Mouse (Mus musculus): ENCODE measurements at regions not wholly inside any gene's neighbourhood (a gene's known extent, or its start where the extent isn't known, plus 50 kb on each side); places are given as distances from the start of the nearest gene placed in this dataset.
"Not testable (repeated sequence)": the region's sequence is repeated elsewhere in the genome, so short reads cannot be mapped to it uniquely, and the experiment has no call there.

DNA sequence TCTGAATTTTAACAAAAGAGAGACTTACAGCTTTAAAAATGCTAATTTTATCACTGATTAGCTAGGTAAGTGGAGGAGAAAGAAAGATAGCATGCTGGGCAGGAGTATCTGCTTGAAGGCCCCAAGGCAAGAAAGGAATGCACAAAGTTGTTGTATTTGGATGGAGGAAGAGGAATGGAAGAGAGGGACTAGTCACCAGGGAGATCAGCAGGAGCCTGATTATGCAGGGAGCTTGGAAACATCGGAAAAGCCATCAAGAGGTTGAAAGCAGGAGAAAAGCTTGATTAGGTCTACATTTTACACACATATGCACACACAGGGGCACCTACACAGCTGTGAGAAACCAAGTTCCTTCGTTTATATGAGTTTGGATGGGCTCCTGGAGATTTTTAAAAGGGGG, 188.1 kb downstream of the Lyplal1 start:
- Histone ChIP-seq H3K9ac (no peak overlapping the region), H3K36me3 (no peaks in the 10 kb centered on the region), H3K4me1 (no peaks in the 10 kb centered on the region), H3K4me2 (no peak overlapping the region), H3K27me3 (replicated peaks) (no peaks in the 10 kb centered on the region), H3K27ac (no peak overlapping the region), H3K4me3 (no peak overlapping the region), H3K9me3 (replicated peaks) (0 out of 2 replicates have a peak, but pooled peaks cover 4% of the 10 kb centered on the region)
- no peak for ATAC-seq
- WGBS (ENCODE audit: insufficient replicate concordance): 23% methylated on average over 2 of the region's 2 CpGs

- no peaks in the 10 kb centered on the region for H3K36me3 ChIP-seq
- no peak for ATAC-seq
- WGBS (ENCODE audit: insufficient replicate concordance): 61% methylated on average over 5 of the region's 5 CpGs
- no peaks in the 10 kb centered on the region for H3K27me3 ChIP-seq (replicated peaks)
- no peaks in the 10 kb centered on the region for H3K4me1 ChIP-seq
- no peak overlapping the region for H3K4me3 ChIP-seq
- no peak overlapping the region for H3K27ac ChIP-seq
- H3K9ac ChIP-seq: no peak overlapping the region
- H3K9me3 ChIP-seq (replicated peaks): 0 out of 2 replicates have a peak, but pooled peaks cover 4% of the 10 kb centered on the region
- H3K4me2 ChIP-seq: no peak overlapping the region
Observed at GRCm38 (mm10) chr1:185929761-185930160, 187.3 kb downstream of the Lyplal1 start.

DNA sequence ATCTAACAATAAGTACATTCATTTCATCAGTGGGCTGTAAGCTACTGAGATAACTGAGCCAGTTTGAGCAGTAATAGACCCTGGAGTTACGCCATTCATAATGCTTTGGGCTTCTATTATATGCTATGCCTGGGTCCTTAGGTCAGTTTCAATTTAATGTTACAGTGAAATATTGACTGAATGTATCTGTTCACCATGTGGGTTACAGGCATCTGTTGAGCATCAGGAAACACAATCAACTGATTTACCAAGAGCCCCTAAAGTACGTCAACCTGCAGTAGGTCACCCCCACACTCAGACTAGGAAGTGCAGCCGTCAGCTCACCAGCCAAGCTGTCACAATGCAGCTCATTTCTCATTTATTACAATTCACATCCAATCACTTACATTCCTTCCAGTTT, 183.5 kb downstream of the Lyplal1 start:
- Histone ChIP-seq H3K27me3 (replicated peaks) (no peaks in the 10 kb centered on the region), H3K4me2 (no peak overlapping the region), H3K9me3 (replicated peaks) (no peaks in the 10 kb centered on the region), H3K4me1 (no peaks in the 10 kb centered on the region), H3K36me3 (no peaks in the 10 kb centered on the region), H3K4me3 (no peak overlapping the region), H3K9ac (no peak overlapping the region), H3K27ac (no peak overlapping the region)
- 58% methylated on average over 3 of the region's 3 CpGs for WGBS (ENCODE audit: insufficient replicate concordance)
- no peak for ATAC-seq

DNA sequence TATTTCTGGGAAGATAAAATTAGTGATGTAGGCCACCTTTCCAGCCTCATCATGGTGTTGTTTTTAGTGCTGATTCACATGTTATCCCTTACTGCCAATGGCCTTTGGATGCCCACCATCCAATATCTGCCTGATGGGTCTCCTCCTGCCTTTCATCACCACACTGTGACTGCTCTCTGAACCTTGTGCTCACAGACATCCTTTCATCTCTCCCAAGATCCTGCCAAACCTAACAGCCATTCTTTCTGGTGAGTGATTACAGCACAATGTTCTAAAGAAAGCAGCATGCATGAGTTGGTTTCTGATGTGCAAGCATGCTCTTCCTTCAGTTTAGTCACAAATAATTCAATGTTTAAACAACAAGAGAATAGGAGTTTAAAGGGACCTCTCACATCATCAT, 180.1 kb downstream of the Lyplal1 start:
- ATAC-seq: no peak
- H3K9me3 ChIP-seq (replicated peaks): no peaks in the 10 kb centered on the region
- H3K4me1 ChIP-seq: no peaks in the 10 kb centered on the region
- no peak overlapping the region for H3K4me3 ChIP-seq
- H3K9ac ChIP-seq: no peak overlapping the region
- no peak overlapping the region for H3K27ac ChIP-seq
- no peak overlapping the region for H3K4me2 ChIP-seq
- H3K27me3 ChIP-seq (replicated peaks): no peaks in the 10 kb centered on the region
- H3K36me3 ChIP-seq: no peaks in the 10 kb centered on the region

DNA sequence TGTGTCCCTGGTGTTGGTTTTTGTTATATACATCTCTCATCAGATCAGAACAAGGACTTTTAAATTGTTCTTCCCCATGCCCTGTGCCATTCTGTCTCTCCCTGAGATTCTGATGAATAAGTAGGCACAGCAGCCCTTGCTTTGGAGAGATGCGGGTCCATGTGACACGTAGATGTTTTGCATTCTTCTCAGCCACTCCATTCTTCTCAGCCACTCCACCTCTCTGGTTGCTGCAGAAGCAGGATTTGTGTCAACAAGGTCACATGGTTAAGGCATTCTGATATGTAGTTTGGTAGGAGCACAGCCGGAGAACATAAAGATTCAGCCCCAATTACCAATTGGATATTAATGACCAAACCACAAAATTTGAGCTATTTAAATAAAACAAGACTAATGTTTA, 177.2 kb downstream of the Lyplal1 start:
- H3K9ac ChIP-seq: no peak overlapping the region
- no peaks in the 10 kb centered on the region for H3K36me3 ChIP-seq
- no peaks in the 10 kb centered on the region for H3K27me3 ChIP-seq (replicated peaks)
- H3K4me3 ChIP-seq: no peak overlapping the region
- ATAC-seq: no peak
- H3K27ac ChIP-seq: no peak overlapping the region
- H3K4me1 ChIP-seq: no peaks in the 10 kb centered on the region
- no peak overlapping the region for H3K4me2 ChIP-seq
- no peaks in the 10 kb centered on the region for H3K9me3 ChIP-seq (replicated peaks)
- 67% methylated on average over 3 of the region's 3 CpGs for WGBS (ENCODE audit: insufficient replicate concordance)

DNA sequence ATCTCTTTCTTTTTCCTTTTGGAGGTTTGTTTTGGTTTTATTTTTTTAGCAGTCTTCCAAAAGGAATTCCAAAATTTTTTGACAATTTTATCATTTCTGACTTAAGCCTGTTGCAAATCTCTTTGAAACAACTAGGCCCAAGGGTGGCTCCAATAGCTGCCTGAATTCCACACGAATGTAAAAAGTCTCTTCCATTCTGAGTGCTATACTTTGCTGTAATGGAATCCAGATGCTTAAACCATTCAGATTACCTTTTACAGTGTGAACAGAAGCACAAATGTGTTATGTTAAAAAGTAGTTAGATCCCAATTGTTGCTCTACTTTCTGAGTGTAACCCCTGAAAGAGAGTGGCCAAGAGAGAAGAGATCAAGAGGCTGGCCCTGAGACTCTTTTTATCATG, 176.6 kb downstream of the Lyplal1 start:
- Histone ChIP-seq H3K9me3 (replicated peaks) (no peaks in the 10 kb centered on the region), H3K36me3 (no peaks in the 10 kb centered on the region), H3K4me3 (no peak overlapping the region), H3K4me2 (no peak overlapping the region), H3K27me3 (replicated peaks) (no peaks in the 10 kb centered on the region), H3K9ac (no peak overlapping the region), H3K27ac (no peak overlapping the region), H3K4me1 (no peaks in the 10 kb centered on the region)
- 39% methylated on average over 1 of the region's 1 CpGs for WGBS (ENCODE audit: insufficient replicate concordance)
- ATAC-seq: no peak

- ATAC-seq: no peak
- Histone ChIP-seq H3K4me1 (no peaks in the 10 kb centered on the region), H3K4me3 (no peak overlapping the region), H3K36me3 (no peaks in the 10 kb centered on the region), H3K27me3 (replicated peaks) (no peaks in the 10 kb centered on the region), H3K27ac (no peak overlapping the region), H3K9me3 (replicated peaks) (no peaks in the 10 kb centered on the region), H3K4me2 (no peak overlapping the region), H3K9ac (no peak overlapping the region)
- 53% methylated on average over 1 of the region's 1 CpGs for WGBS (ENCODE audit: insufficient replicate concordance)
Observed at GRCm38 (mm10) chr1:185951163-185951562, 165.9 kb downstream of the Lyplal1 start.

DNA sequence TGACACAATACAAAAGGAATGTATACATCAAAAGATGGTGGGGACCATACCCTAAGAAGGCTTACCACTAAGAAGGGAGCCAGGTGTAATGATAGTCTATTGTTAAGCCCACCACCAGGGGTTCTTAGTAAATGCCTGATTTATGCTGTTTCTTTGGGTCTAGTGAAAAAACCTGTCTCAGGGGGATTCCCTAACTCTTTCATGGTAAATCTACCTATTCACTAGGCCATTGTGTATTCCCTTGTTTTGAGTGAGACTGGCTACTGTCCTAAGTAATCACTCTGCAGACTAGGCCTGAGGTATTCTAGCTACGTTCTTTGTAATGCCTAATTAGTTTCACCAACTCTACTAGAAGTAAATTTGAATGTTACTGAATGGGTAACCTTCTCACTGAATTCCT, 161.3 kb downstream of the Lyplal1 start:
- H3K4me2 ChIP-seq; H3K27ac ChIP-seq; H3K36me3 ChIP-seq; H3K4me1 ChIP-seq; H3K27me3 ChIP-seq (replicated peaks); H3K9me3 ChIP-seq (replicated peaks); H3K9ac ChIP-seq; H3K4me3 ChIP-seq; ATAC-seq: not testable (repeated sequence)
- WGBS (ENCODE audit: insufficient replicate concordance): 42% methylated on average over 1 of the region's 1 CpGs

DNA sequence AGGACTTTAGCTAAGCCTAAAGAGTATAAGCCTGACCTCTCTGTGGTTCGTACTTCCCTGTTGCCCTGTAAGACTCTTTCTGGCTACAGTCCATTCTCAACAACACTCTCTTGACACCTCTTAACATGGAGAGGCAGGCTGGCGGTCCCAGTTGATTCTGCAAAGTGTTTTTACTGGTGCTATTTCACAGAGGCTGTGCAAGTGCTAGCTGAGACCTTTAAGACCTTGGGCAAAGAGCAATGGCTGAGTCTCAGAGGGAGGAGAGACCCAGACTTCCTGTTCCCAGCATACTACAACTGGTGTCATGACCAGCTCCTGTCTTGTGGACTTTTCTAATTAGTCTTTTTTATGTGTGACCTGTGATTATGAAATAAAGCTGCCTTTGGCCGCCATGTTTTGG, 159.6 kb downstream of the Lyplal1 start:
- no peak for ATAC-seq
- Histone ChIP-seq H3K4me1 (no peaks in the 10 kb centered on the region), H3K36me3 (no peaks in the 10 kb centered on the region), H3K27ac (no peak overlapping the region), H3K27me3 (replicated peaks) (no peaks in the 10 kb centered on the region), H3K4me2 (no peak overlapping the region), H3K4me3 (no peak overlapping the region), H3K9ac (no peak overlapping the region), H3K9me3 (replicated peaks) (no peaks in the 10 kb centered on the region)
- WGBS (ENCODE audit: insufficient replicate concordance): 68% methylated on average over 3 of the region's 3 CpGs

GRCm38 (mm10) chr1:185958276-185958675, 158.8 kb downstream of the Lyplal1 start:
- H3K4me2 ChIP-seq: no peak overlapping the region
- H3K9me3 ChIP-seq (replicated peaks): no peaks in the 10 kb centered on the region
- H3K27ac ChIP-seq: no peak overlapping the region
- ATAC-seq: no peak
- H3K9ac ChIP-seq: no peak overlapping the region
- no peak overlapping the region for H3K4me3 ChIP-seq
- WGBS (ENCODE audit: insufficient replicate concordance): 70% methylated on average over 10 of the region's 10 CpGs
- no peaks in the 10 kb centered on the region for H3K27me3 ChIP-seq (replicated peaks)
- no peaks in the 10 kb centered on the region for H3K4me1 ChIP-seq
- no peaks in the 10 kb centered on the region for H3K36me3 ChIP-seq

DNA sequence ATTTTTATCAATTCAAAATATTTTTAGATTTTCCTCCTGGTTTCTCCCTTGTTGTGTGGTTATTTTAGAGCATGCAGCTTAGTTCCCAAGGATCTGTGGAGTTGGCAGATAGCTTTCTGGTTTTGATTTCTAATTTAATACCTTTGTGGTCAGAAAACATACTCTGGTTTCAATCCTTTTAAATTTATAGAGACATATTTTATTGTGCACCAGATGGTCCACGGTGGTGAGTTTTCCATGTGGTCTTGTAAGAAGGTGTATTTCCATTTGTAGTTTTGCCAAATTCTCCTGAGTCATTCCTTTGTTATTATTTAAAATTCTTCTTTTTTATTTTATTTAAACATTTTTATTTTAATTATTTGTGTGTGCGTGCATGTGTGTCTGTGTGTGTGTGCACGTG, 154.5 kb downstream of the Lyplal1 start:
- WGBS (ENCODE audit: insufficient replicate concordance): 68% methylated on average over 3 of the region's 3 CpGs

DNA sequence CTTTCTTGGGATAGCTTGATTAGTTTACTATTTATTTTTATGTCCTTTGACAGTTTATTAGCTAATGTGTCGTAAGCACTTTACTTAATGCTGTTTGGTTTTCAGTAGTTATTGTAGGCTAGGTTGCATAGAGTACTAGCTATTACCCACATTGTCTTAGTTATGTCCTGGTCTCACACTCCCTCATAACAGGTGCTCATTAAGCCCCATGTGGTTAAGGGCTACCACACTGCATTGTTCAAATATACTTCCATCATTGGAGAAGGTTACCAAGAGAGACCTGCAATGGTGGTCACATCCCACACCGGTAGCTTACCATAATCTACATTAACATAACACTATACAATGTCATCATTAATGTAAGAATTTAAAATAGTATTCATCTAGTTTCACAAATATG, 153.3 kb downstream of the Lyplal1 start:
- Histone ChIP-seq H3K36me3 (no peaks in the 10 kb centered on the region), H3K27ac (no peak overlapping the region), H3K4me3 (no peak overlapping the region), H3K27me3 (replicated peaks) (no peaks in the 10 kb centered on the region), H3K4me1 (no peaks in the 10 kb centered on the region), H3K9me3 (replicated peaks) (no peaks in the 10 kb centered on the region), H3K4me2 (no peak overlapping the region), H3K9ac (no peak overlapping the region)
- ATAC-seq: no peak
- WGBS (ENCODE audit: insufficient replicate concordance): 64% methylated on average over 2 of the region's 2 CpGs

More for the DNA sequence above, 154.5 kb downstream of the Lyplal1 start:
- Histone ChIP-seq H3K36me3 (no peaks in the 10 kb centered on the region), H3K4me1 (no peaks in the 10 kb centered on the region), H3K27ac (no peak overlapping the region), H3K9ac (no peak overlapping the region), H3K4me3 (no peak overlapping the region), H3K27me3 (replicated peaks) (no peaks in the 10 kb centered on the region), H3K4me2 (no peak overlapping the region), H3K9me3 (replicated peaks) (no peaks in the 10 kb centered on the region)
- ATAC-seq: no peak

DNA sequence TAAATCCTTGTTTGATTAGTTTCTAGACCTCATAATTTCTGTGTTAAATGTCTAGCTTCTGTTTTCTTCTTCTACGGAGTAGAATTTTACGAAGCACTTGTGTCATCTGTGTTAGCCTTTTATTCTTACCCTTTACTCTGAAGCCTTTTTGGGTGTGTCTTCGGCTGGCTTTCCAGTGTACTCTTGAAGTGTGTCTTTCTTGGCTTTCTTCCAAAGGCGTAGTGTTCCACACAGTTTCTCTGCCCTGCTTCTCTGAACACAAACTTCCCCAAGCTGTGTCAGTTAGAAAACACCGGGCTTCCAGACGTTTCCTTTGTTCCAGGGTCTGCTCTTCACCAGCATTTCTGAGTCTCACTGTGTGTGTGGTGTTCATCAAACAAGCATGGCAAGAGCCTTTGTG, 152.7 kb downstream of the Lyplal1 start:
- WGBS (ENCODE audit: insufficient replicate concordance): 63% methylated on average over 6 of the region's 6 CpGs
- Histone ChIP-seq H3K9ac (no peak overlapping the region), H3K36me3 (no peaks in the 10 kb centered on the region), H3K27ac (no peak overlapping the region), H3K4me2 (no peak overlapping the region), H3K9me3 (replicated peaks) (no peaks in the 10 kb centered on the region), H3K27me3 (replicated peaks) (no peaks in the 10 kb centered on the region), H3K4me3 (no peak overlapping the region), H3K4me1 (no peaks in the 10 kb centered on the region)
- no peak for ATAC-seq
